Mouse (Mus musculus) right cerebral cortex, postnatal 4 days (tissue): Measurements from ENCODE around the gene Rps6kb2.
A peak's percentile ranks its signal among the peaks of the same experiment; 100 is the strongest.

Source experiments
- DNase-seq: peaks from one replicate; pipeline ENCODE4 v3.0.0-alpha.2; 2022

The Rps6kb2 gene

DNA sequence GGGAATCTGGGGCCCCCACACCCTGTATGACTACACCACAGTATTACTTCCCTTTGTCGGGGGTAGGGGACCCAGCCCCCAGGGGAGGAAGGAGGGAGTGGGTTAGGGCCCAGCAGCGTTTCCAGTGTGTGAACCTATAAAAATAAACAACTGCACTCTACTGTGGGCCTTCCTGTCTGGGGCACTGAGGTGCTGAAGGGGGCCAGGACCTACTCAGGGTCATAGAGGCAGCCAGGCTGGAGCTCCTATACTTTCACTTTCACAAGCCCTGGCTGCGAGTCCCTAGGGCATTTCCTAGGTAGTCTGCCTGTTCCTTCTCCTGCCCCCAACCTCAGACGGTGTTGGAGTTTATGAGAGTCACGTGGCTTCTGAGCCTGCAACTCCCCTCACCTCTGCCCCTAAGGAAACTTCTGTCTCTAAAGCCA, 49.3 kb downstream of the Rps6kb2 start:
- no peak for DNase-seq

DNA sequence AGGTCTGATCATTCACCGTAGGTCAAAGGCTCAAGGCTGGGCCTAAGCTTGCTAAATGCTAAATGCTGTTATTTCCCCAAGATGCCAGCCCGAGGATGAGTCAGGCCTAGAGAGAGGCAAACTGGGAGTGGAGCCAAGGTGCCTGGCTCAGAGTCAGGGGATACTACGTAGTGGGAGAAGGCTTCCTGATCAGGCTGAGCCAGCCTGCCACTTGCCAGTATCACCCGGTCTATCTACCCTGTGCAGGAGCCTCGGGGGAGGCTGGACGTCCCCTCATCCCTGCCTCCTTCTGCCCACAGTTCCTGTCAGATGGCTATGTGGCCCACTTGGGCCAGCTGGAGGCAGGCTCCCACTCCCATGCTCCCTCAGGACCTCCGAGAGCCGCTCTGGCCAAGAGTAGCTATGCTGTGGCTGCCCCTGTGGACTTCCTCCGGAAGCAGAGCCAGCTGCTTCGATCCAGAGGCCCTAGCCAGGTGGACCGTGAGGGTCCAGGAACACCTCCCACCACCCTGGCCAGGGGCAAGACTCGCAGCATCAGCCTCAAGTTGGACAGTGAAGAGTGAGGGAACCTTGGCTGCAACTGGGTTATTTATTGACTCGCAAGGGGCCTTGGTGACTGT, 49.9 kb downstream of the Rps6kb2 start:
- peak; percentile 65 for DNase-seq

DNA sequence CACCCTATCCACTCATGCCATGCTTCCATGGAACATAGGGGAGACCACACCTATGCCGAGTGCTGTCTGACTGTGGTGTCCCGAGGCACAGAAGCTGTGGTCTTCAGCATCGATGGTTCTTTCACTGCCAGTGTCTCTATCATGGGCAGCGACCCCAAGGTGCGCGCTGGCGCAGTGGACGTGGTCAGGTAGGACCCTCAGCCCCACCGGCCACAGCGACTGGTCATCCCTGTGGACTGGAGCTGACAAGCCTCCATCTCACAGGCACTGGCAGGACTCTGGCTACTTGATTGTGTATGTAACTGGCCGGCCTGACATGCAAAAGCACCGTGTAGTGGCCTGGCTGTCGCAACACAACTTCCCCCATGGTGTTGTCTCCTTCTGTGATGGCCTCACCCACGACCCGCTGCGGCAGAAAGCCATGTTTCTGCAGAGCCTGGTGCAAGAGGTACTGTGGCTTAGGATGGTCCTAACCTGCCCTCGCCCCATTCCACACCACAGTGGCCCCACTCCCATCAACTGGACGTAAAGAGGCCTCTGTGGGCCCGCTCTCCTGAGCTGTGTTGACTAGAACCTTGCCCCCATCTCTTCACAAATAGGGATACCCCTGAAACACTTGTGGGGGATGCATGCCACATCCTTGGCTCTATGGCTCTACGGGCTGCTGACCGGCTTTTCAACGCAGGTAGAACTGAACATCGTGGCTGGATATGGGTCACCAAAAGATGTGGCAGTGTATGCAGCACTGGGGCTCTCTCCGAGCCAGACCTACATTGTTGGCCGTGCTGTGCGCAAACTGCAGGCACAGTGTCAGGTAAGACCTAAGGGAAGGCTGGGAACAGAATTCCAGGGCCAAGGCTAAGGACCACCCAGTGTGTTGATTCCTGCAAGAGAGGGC, 50.8 kb downstream of the Rps6kb2 start:
- DNase-seq, result no peak

DNA sequence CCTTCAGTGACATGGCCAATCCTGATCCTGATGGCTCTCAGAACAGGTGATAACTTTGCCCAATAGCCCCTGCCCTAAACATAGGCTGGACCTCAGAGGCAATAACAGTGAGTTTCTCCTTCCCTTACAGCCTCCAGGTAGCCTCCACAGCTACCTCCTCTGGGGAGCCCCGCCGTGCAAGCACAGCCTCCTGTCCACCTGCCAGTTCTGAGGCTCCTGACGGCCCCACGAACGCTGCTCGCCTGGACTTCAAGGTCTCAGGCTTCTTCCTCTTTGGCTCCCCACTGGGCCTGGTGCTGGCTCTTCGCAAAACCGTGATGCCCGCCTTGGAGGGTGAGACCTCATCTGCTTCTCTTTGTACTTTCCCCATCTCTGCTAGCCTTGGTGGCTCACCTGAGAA, 54.6 kb downstream of the Rps6kb2 start:
- DNase-seq, result no peak

DNA sequence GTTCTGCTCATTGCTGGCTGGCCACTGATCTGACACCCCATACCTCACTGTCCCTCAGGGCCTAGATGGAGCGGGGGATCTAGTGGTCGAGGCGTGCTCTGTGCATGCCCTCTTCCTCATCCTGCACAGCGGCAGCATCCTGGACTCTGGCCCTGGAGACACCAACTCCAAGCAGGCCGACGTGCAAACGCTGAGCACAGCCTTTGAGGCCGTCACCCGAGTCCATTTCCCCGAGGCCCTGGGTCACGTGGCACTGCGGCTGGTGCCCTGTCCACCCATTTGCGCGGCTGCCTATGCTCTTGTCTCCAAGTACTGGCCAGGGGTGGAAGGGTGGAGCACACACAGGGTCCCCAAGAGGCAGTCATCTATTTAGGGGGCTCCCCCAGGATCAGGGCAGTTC, 56.5 kb downstream of the Rps6kb2 start:
- no peak for DNase-seq

DNA sequence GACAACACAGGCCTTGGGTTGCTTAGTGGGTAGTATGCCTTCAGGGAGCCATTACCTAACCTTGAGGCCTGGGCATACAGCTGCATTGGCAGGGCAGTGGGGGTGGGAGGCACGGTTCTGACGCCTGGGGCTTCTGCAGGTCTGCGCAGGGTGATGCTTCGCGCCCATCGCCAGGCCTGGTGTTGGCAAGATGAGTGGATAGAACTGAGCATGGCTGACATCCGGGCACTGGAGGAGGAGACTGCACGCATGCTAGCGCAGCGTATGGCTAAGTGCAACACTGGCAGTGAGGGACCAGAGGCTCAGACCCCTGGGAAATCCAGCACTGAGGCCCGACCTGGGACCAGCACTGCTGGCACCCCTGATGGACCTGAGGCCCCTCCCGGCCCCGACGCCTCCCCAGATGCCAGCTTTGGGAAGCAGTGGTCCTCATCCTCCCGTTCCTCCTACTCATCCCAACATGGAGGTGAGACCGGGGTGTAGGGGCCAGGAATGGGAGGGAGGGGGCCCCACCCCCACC, 58.4 kb downstream of the Rps6kb2 start:
- DNase-seq, result no peak
